Mouse (Mus musculus) CH12.LX (cell line): Measurements from ENCODE around the gene Sin3a.

Experiments used
- MAX ChIP-seq: IDR thresholded peaks from 2 replicates; pipeline ENCODE4 v1.6.1; 2011; ENCODE audit warnings: low read length, improper control_type of control experiment
- MXI1 ChIP-seq: IDR thresholded peaks from 2 replicates; pipeline ENCODE4 v1.6.1; 2011; ENCODE audit warnings: mild to moderate bottlenecking, low read depth, low read length, improper control_type of control experiment
- NELFE ChIP-seq: IDR thresholded peaks from 2 replicates; pipeline ENCODE4 v1.6.1; 2011; ENCODE audit warnings: low read depth, low read length, improper control_type of control experiment
- NRF1 ChIP-seq: IDR thresholded peaks from 2 replicates; pipeline ENCODE4 v1.6.1; 2014; ENCODE audit warnings: low read depth, mild to moderate bottlenecking, inconsistent platforms, low read length, improper control_type of control experiment, moderate library complexity
- RCOR1 ChIP-seq: conservative IDR thresholded peaks from 2 replicates; pipeline ENCODE4 v1.6.1; 2012; ENCODE audit warnings: low read depth, mild to moderate bottlenecking, inconsistent platforms, low read length, improper control_type of control experiment
- SIN3A ChIP-seq: IDR thresholded peaks from 2 replicates; pipeline ENCODE4 v1.6.1; 2012; ENCODE audit warnings: low read length, improper control_type of control experiment, inconsistent platforms

- TF ChIP-seq MAX = no peak
- TF ChIP-seq SIN3A = peak; percentile 90; the same call in 1 of the 2 replicates
- no peak for TF ChIP-seq NRF1
- TF ChIP-seq RCOR1 = no peak
- TF ChIP-seq NELFE = no peak
- TF ChIP-seq MXI1 = no peak
These were observed 717 bp downstream of the Sin3a start for GRCm38 (mm10) chr9:57072526-57072988.
